Mouse (Mus musculus) cerebral cortex, adult 2 months (tissue): Measurements from ENCODE around the gene Neurl2.

Experiments
- WGBS: fragments of 180-500 bp; shearing (Covaris S2); methylation state at CpG from one replicate; pipeline ENCODE4 v1.1.7; 2018; 5-methylcytosine and 5-hydroxymethylcytosine counted together

The Neurl2 gene

GRCm38 (mm10) chr2:164833314-164833959 lies at the start of gene Neurl2:
Neurl2 (minus strand) TSS chr2:164833456.
- WGBS, result under 1% methylated on average over 31 of the region's 31 CpGs

- WGBS, result 59% methylated on average over 9 of the region's 9 CpGs
These were observed 49.4 kb upstream of the Neurl2 start for GRCm38 (mm10) chr2:164882619-164883018.

- under 1% methylated on average over 72 of the region's 72 CpGs for WGBS
These were observed 46.5 kb upstream of the Neurl2 start for GRCm38 (mm10) chr2:164879568-164880277.

- WGBS, result under 1% methylated on average over 40 of the region's 40 CpGs
These were observed 45.9 kb upstream of the Neurl2 start, which contains the start of gene Pcif1 for GRCm38 (mm10) chr2:164879228-164879567. Pcif1 (plus strand) TSS chr2:164879304.

- 1% methylated on average over 28 of the region's 28 CpGs for WGBS
These were observed 45.4 kb upstream of the Neurl2 start for GRCm38 (mm10) chr2:164878509-164879227.

- 70% methylated on average over 11 of the region's 11 CpGs for WGBS
These were observed 44.3 kb upstream of the Neurl2 start for GRCm38 (mm10) chr2:164877376-164878215.

- 54% methylated on average over 2 of the region's 2 CpGs for WGBS
These were observed 42.4 kb upstream of the Neurl2 start for GRCm38 (mm10) chr2:164875648-164876047.

GRCm38 (mm10) chr2:164874239-164874769 lies 41.0 kb upstream of the Neurl2 start:
- WGBS, result 50% methylated on average over 1 of the region's 1 CpGs

- whole genome bisulfite sequencing, result 67% methylated on average over 3 of the region's 3 CpGs
These were observed 40.4 kb upstream of the Neurl2 start for GRCm38 (mm10) chr2:164873621-164874020.

GRCm38 (mm10) chr2:164871602-164872303 lies 38.5 kb upstream of the Neurl2 start:
- 50% methylated on average over 6 of the region's 6 CpGs for WGBS

GRCm38 (mm10) chr2:164868491-164868890 lies 35.2 kb upstream of the Neurl2 start:
- WGBS, result 72% methylated on average over 7 of the region's 7 CpGs

- 93% methylated on average over 7 of the region's 7 CpGs for WGBS
These were observed 34.3 kb upstream of the Neurl2 start for GRCm38 (mm10) chr2:164867566-164867965.

- 65% methylated on average over 16 of the region's 16 CpGs for WGBS
These were observed 33.7 kb upstream of the Neurl2 start for GRCm38 (mm10) chr2:164866741-164867551.

- WGBS, result 76% methylated on average over 4 of the region's 4 CpGs
These were observed 31.3 kb upstream of the Neurl2 start for GRCm38 (mm10) chr2:164864593-164864992.

GRCm38 (mm10) chr2:164863411-164863810 lies 30.2 kb upstream of the Neurl2 start:
- WGBS, result 93% methylated on average over 8 of the region's 9 CpGs

- 35% methylated on average over 9 of the region's 9 CpGs for WGBS
These were observed 29.1 kb upstream of the Neurl2 start for GRCm38 (mm10) chr2:164862179-164862861.

- WGBS, result 61% methylated on average over 4 of the region's 4 CpGs
These were observed 27.8 kb upstream of the Neurl2 start for GRCm38 (mm10) chr2:164861094-164861493.

- WGBS, result 82% methylated on average over 9 of the region's 9 CpGs
These were observed 26.6 kb upstream of the Neurl2 start for GRCm38 (mm10) chr2:164859640-164860432.

- 85% methylated on average over 2 of the region's 2 CpGs for WGBS
These were observed 25.9 kb upstream of the Neurl2 start for GRCm38 (mm10) chr2:164859155-164859554.
